Mouse (Mus musculus) liver, embryonic 15.5 days (tissue): ENCODE measurements around the gene Spata32. TPM values are rescaled to one million over a fixed set of nuclear protein-coding genes. Genes with fewer than 3 reads are reported as not detected.

Source experiments
- ATAC-seq: fragments of 200-750 bp; cut with Nextera tagmentation; 2 replicates; pipeline ENCODE4 v1.8.0; 2017; ENCODE audit warnings: moderate number of reproducible peaks, mild to moderate bottlenecking, moderate library complexity; ENCODE audit not compliant: insufficient read depth
- H3K27ac ChIP-seq: fragments of 300-500 bp; sonication (generic); replicated peaks from 2 replicates; pipeline ENCODE4 v1.5.1; 2015; ENCODE audit warnings: mild to moderate bottlenecking, inconsistent platforms
- H3K27me3 ChIP-seq: fragments of 300-500 bp; sonication (generic); 2 replicates; pipeline ENCODE4 v1.6.1; 2015; ENCODE audit warnings: mild to moderate bottlenecking, inconsistent platforms
- H3K36me3 ChIP-seq: fragments of 300-500 bp; sonication (generic); replicated peaks from 2 replicates; pipeline ENCODE4 v1.6.1; 2015; ENCODE audit warnings: moderate library complexity, mild to moderate bottlenecking, inconsistent platforms
- H3K4me1 ChIP-seq: fragments of 300-500 bp; sonication (generic); replicated peaks from 2 replicates; pipeline ENCODE4 v1.6.1; 2015; ENCODE audit warnings: inconsistent platforms
- H3K4me2 ChIP-seq: fragments of 300-500 bp; sonication (generic); 2 replicates; pipeline ENCODE4 v1.6.1; 2015; ENCODE audit warnings: moderate library complexity, mild to moderate bottlenecking, inconsistent platforms
- H3K4me3 ChIP-seq: fragments of 300-500 bp; sonication (generic); replicated peaks from 2 replicates; pipeline ENCODE4 v1.5.1; 2015; ENCODE audit warnings: mild to moderate bottlenecking, inconsistent platforms
- H3K9ac ChIP-seq: fragments of 300-500 bp; sonication (generic); 2 replicates; pipeline ENCODE4 v1.6.1; 2015; ENCODE audit warnings: moderate library complexity, mild to moderate bottlenecking, inconsistent platforms
- H3K9me3 ChIP-seq: fragments of 300-500 bp; sonication (generic); replicated peaks from 2 replicates; pipeline ENCODE4 v1.6.1; 2016; ENCODE audit warnings: inconsistent platforms
- WGBS: fragments of 180-500 bp; shearing (Covaris S2); methylation state at CpG from one replicate; pipeline ENCODE4 v1.1.7; 2015; ENCODE audit warnings: mixed read lengths; ENCODE audit not compliant: insufficient replicate concordance; 5-methylcytosine and 5-hydroxymethylcytosine counted together
- polyA plus RNA-seq: library from polyadenylated mRNA; unstranded; fragments of >200 nt; fragmentation: Nextera tagmentation; extraction: Ambion mirVana; gene quantifications from 2 replicates; pipeline ENCODE4 v1.2.1, GENCODE M21; 2015

Spata32 gene
- polyA plus RNA-seq, 1 experiment from 2014 or later: not detected

- WGBS: 50% methylated on average over 7 of the region's 7 CpGs
Measured at GRCm38 (mm10) chr11:103173041-103173770, 45.0 kb downstream of the Spata32 start.

GRCm38 (mm10) chr11:103172392-103173040, 45.7 kb downstream of the Spata32 start:
- Histone ChIP-seq H3K9ac (no peak overlapping the region), H3K36me3 (no peaks in the 10 kb centered on the region), H3K4me3 (peak overlapping the region; percentile 56), H3K4me2 (peak overlapping the region; percentile 69), H3K27ac (peak overlapping the region; percentile 38; the same call in 1 of the 2 replicates), H3K27me3 (peaks cover 47% of the 10 kb centered on the region), H3K9me3 (no peaks in the 10 kb centered on the region), H3K4me1 (peaks cover 45% of the 10 kb centered on the region)
- WGBS: 32% methylated on average over 6 of the region's 6 CpGs
- no peak for ATAC-seq

More at GRCm38 (mm10) chr11:103173041-103173770, 45.0 kb downstream of the Spata32 start:
- Histone ChIP-seq H3K36me3 (no peaks in the 10 kb centered on the region), H3K27ac (peak overlapping the region; percentile 62; the same call in 1 of the 2 replicates), H3K4me2 (peak overlapping the region; percentile 69), H3K4me1 (peaks cover 45% of the 10 kb centered on the region), H3K9me3 (no peaks in the 10 kb centered on the region), H3K4me3 (peak overlapping the region; percentile 56), H3K9ac (no peak overlapping the region), H3K27me3 (peaks cover 47% of the 10 kb centered on the region)
- no peak for ATAC-seq

- Histone ChIP-seq H3K9ac (peak overlapping the region; percentile 40; the same call in 1 of the 2 replicates), H3K27me3 (peaks cover 47% of the 10 kb centered on the region), H3K36me3 (no peaks in the 10 kb centered on the region), H3K9me3 (no peaks in the 10 kb centered on the region), H3K27ac (peak overlapping the region; percentile 38; the same call in 1 of the 2 replicates), H3K4me3 (peak overlapping the region; percentile 56), H3K4me2 (peak overlapping the region; percentile 69), H3K4me1 (peaks cover 45% of the 10 kb centered on the region)
- ATAC-seq: no peak
- 13% methylated on average over 9 of the region's 9 CpGs for WGBS
Measured at GRCm38 (mm10) chr11:103171703-103172391, 46.4 kb downstream of the Spata32 start.

- Histone ChIP-seq H3K4me2 (peak overlapping the region; percentile 69), H3K9me3 (no peaks in the 10 kb centered on the region), H3K36me3 (no peaks in the 10 kb centered on the region), H3K27ac (peak overlapping the region; percentile 41), H3K4me1 (peaks cover 42% of the 10 kb centered on the region), H3K27me3 (peaks cover 47% of the 10 kb centered on the region), H3K9ac (peak overlapping the region; percentile 40; the same call in 1 of the 2 replicates), H3K4me3 (peak overlapping the region; percentile 56)
- no peak for ATAC-seq
- 0% methylated on average over 23 of the region's 23 CpGs for WGBS
Measured at GRCm38 (mm10) chr11:103171286-103171620, 47.0 kb downstream of the Spata32 start.

- Histone ChIP-seq H3K27me3 (peaks cover 47% of the 10 kb centered on the region), H3K4me3 (peak within 1 kb of the TSS; percentile 56), H3K36me3 (no peaks in the 10 kb centered on the region), H3K9ac (peak within 1 kb of the TSS; percentile 40; the same call in 1 of the 2 replicates), H3K4me2 (peak within 1 kb of the TSS; percentile 69), H3K9me3 (no peaks in the 10 kb centered on the region), H3K4me1 (peaks cover 36% of the 10 kb centered on the region), H3K27ac (peak within 1 kb of the TSS; percentile 41)
- under 1% methylated on average over 71 of the region's 84 CpGs for WGBS
- no peak for ATAC-seq
Measured at GRCm38 (mm10) chr11:103170494-103171285, 47.5 kb downstream of the Spata32 start, which contains the start of gene Fmnl1. Gene Fmnl1, plus strand, starts transcription at chr11:103171107.

- H3K9me3 ChIP-seq: no peaks in the 10 kb centered on the region
- no peak overlapping the region for H3K27ac ChIP-seq
- peak overlapping the region; percentile 56 for H3K4me3 ChIP-seq
- no peak overlapping the region for H3K9ac ChIP-seq
- peak overlapping the region; percentile 69 for H3K4me2 ChIP-seq
- H3K27me3 ChIP-seq: peaks cover 47% of the 10 kb centered on the region
- ATAC-seq: no peak
- WGBS: 37% methylated on average over 3 of the region's 3 CpGs
- H3K36me3 ChIP-seq: no peaks in the 10 kb centered on the region
- peaks cover 33% of the 10 kb centered on the region for H3K4me1 ChIP-seq
Measured at GRCm38 (mm10) chr11:103170111-103170493, 48.1 kb downstream of the Spata32 start.

GRCm38 (mm10) chr11:103169664-103170063, 48.6 kb downstream of the Spata32 start:
- Histone ChIP-seq H3K27ac (no peak overlapping the region), H3K36me3 (no peaks in the 10 kb centered on the region), H3K9ac (no peak overlapping the region), H3K4me3 (no peak overlapping the region), H3K9me3 (no peaks in the 10 kb centered on the region), H3K4me2 (no peak overlapping the region), H3K27me3 (peaks cover 47% of the 10 kb centered on the region), H3K4me1 (peaks cover 29% of the 10 kb centered on the region)
- ATAC-seq: no peak
- WGBS: 67% methylated on average over 5 of the region's 5 CpGs

- peaks cover 47% of the 10 kb centered on the region for H3K27me3 ChIP-seq
- WGBS: 19% methylated on average over 9 of the region's 9 CpGs
- no peaks in the 10 kb centered on the region for H3K9me3 ChIP-seq
- no peak for ATAC-seq
- no peak overlapping the region for H3K9ac ChIP-seq
- no peak overlapping the region for H3K27ac ChIP-seq
- peaks cover 27% of the 10 kb centered on the region for H3K4me1 ChIP-seq
- H3K4me2 ChIP-seq: no peak overlapping the region
- no peak overlapping the region for H3K4me3 ChIP-seq
- H3K36me3 ChIP-seq: no peaks in the 10 kb centered on the region
Measured at GRCm38 (mm10) chr11:103168690-103169390, 49.4 kb downstream of the Spata32 start.

- WGBS: 12% methylated on average over 10 of the region's 10 CpGs
- H3K4me2 ChIP-seq: peak overlapping the region; percentile 21; the same call in 1 of the 2 replicates
- no peak for ATAC-seq
Measured at GRCm38 (mm10) chr11:103164391-103164790, 53.8 kb downstream of the Spata32 start.

GRCm38 (mm10) chr11:103162132-103162531, 56.1 kb downstream of the Spata32 start:
- peaks cover 20% of the 10 kb centered on the region for H3K4me1 ChIP-seq
- no peak for ATAC-seq
- no peaks in the 10 kb centered on the region for H3K9me3 ChIP-seq
- no peak overlapping the region for H3K9ac ChIP-seq
- no peaks in the 10 kb centered on the region for H3K36me3 ChIP-seq
- WGBS: 74% methylated on average over 5 of the region's 5 CpGs
- no peaks in the 10 kb centered on the region for H3K27me3 ChIP-seq
- no peak overlapping the region for H3K4me3 ChIP-seq
- no peak overlapping the region for H3K4me2 ChIP-seq
- no peak overlapping the region for H3K27ac ChIP-seq

More at GRCm38 (mm10) chr11:103164391-103164790, 53.8 kb downstream of the Spata32 start:
- Histone ChIP-seq H3K9ac (no peak overlapping the region), H3K36me3 (no peaks in the 10 kb centered on the region), H3K9me3 (no peaks in the 10 kb centered on the region), H3K27me3 (peaks cover 6% of the 10 kb centered on the region), H3K4me3 (no peak overlapping the region), H3K4me1 (peaks cover 8% of the 10 kb centered on the region), H3K27ac (no peak overlapping the region)
